Mouse (Mus musculus): ENCODE measurements around the gene Atp6v1g1. TPM values are rescaled to one million over a fixed set of nuclear protein-coding genes. Genes with fewer than 3 reads are reported as not detected.

Atp6v1g1 gene
- polyA plus RNA-seq, 1 experiment, result 192 TPM

DNA sequence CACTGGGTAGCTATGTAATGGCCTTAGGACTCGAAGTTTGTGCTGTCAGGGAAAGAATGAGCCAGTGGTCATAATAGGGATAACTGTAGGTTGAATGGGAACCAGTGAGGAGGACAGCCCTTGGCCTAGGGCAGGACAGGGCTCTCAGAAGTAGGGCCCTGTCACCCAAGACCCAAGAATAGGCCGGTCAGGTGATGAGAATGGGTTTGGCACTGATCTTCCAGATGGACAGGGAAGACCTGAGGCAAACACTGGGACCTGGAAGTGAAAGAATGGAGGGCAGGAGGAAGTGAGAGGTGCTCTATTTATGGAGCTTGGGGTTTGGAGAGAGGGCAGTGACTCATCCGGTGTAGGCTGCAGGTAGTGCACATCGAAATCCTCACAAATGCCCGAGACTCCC is 12.1 kb downstream of the Atp6v1g1 start:
- no peak for TF ChIP-seq CTCF (IDR thresholded peaks at IDR 0.05; ENCODE audit: low read depth, low read length)
- no peak overlapping the region for H3K27ac ChIP-seq (ENCODE audit: insufficient read depth, low read length)
- peaks cover 2% of the 10 kb centered on the region for H3K4me1 ChIP-seq (ENCODE audit: control insufficient read depth, insufficient read depth, low read length)

DNA sequence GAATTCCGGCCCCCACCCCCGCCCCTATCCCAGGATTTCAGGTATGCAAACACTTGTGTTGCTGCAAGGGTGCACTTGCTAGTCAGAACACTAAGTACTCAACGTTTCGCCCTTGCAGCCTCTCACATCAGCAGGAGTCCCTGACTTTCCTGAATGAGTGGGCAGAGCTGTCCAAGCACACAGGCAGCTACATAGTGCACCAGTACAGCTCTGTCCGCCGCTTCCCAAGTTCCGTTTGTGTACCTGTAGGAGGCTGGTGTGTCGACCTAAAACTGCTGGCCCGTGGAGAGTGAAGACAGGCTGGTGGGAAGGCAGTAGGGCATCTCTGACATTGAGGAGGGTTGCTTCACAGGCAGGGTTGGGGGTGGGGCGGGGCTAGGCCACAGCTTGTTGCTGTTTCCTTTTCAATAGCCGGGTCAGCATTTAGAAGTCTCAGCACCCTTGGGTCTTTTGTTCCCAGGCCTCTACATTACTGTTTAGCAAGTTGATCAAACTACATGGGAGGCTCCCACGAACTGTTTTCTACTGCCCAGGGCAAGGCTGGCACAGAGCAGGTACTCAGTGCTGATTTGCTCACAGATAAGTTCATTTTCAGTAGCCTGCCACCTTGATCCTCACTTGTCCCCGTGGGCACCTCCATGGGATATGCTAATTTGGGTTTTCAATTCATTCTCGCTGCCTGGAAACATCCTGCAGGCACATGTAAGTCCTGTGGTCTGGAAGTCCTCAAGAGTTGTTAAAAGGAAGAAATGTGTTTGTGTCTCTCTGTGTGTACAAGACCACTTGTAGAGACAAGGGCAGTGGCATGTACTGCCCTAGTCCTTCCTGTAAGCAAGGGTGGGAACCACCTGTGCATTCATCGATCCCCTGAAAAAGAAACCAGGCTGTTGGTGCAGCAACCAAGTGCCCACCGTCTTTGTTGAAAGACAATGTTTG is 12.8 kb downstream of the Atp6v1g1 start:
- Histone ChIP-seq H3K9ac (ENCODE audit: low read depth, poor library complexity, severe bottlenecking) (peak overlapping the region; percentile 90), H3K27ac (ENCODE audit: insufficient read depth, low read length) (no peak overlapping the region), H3K27me3 (ENCODE audit: control insufficient read depth, insufficient read depth, low read length, poor library complexity, severe bottlenecking) (no peaks in the 10 kb centered on the region), H3K36me3 (ENCODE audit: control insufficient read depth, insufficient read depth, low read length, poor library complexity, severe bottlenecking) (0 out of 2 replicates have a peak, but pooled peaks cover 6% of the 10 kb centered on the region), H3K4me3 (ENCODE audit: low read depth, low read length) (no peak overlapping the region), H3K9me3 (replicated peaks; ENCODE audit: control insufficient read depth, insufficient read depth, low read length, poor library complexity, severe bottlenecking) (no peaks in the 10 kb centered on the region), H3K4me1 (ENCODE audit: control insufficient read depth, insufficient read depth, low read length) (peaks cover 2% of the 10 kb centered on the region)
- TF ChIP-seq EP300 (IDR thresholded peaks at IDR 0.05; ENCODE audit: insufficient read depth, low read depth, low read length) (no peak), POLR2A (IDR thresholded peaks at IDR 0.05; ENCODE audit: insufficient read depth, low read length) (peak; percentile 17)

More for the DNA sequence above, 12.1 kb downstream of the Atp6v1g1 start:
- H3K4me3 ChIP-seq (ENCODE audit: low read depth, low read length), result no peak overlapping the region
- H3K9ac ChIP-seq (ENCODE audit: low read depth, poor library complexity, severe bottlenecking), result no peak overlapping the region; the same call in 1 of the 2 replicates
- H3K9me3 ChIP-seq (replicated peaks; ENCODE audit: control insufficient read depth, insufficient read depth, low read length, poor library complexity, severe bottlenecking), result no peaks in the 10 kb centered on the region
- peaks cover 10% of the 10 kb centered on the region; the same call in 1 of the 2 replicates for H3K36me3 ChIP-seq (ENCODE audit: control insufficient read depth, insufficient read depth, low read length, poor library complexity, severe bottlenecking)
- no peaks in the 10 kb centered on the region for H3K27me3 ChIP-seq (ENCODE audit: control insufficient read depth, insufficient read depth, low read length, poor library complexity, severe bottlenecking)

DNA sequence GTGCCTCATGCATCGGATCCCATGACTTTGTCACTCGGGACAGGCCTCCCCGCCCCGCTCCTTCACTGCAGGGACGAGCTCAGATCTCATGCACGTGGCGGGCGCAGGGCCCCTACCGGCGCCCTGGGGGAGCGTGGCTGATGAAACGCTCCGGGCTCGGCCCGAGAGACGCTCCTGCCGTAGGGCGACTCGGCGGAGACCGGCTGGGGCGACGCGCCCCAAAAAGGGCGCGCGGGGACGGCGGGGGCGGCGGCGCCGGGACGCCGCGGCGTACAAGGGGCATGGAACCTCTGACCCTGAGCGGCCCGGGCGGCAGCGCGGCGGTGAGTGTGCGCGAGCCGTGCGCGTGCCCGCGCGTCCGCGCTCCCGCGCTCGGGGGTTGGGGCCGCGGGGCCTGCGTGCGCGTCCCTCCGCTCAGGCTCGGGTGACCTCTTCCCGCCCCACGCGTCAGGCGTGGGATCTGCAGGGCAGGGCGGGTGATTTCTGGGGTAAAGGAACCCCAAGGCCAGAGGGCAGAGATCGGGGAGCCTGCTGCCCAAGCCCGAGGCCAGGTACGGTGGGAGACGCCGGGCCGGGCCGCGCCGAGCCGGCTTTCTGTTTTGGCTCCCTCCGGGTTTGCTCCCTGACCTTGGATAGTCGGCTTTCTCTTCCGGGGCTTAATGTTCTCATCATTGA is 14.0 kb downstream of the Atp6v1g1 start, which contains the start of gene Tmem268:
Gene Tmem268 (plus strand): TSS at position 375 of the 675 bp plus-strand sequence.
- Histone ChIP-seq H3K9ac (ENCODE audit: low read depth, poor library complexity, severe bottlenecking) (peak within 1 kb of the TSS; percentile 90), H3K27ac (ENCODE audit: insufficient read depth, low read length) (no peak within 1 kb of the TSS), H3K4me3 (ENCODE audit: low read depth, low read length) (peak within 1 kb of the TSS; percentile 74), H3K9me3 (replicated peaks; ENCODE audit: control insufficient read depth, insufficient read depth, low read length, poor library complexity, severe bottlenecking) (no peaks in the 10 kb centered on the region), H3K27me3 (ENCODE audit: control insufficient read depth, insufficient read depth, low read length, poor library complexity, severe bottlenecking) (no peaks in the 10 kb centered on the region), H3K36me3 (ENCODE audit: control insufficient read depth, insufficient read depth, low read length, poor library complexity, severe bottlenecking) (no peaks in the 10 kb centered on the region), H3K4me1 (ENCODE audit: control insufficient read depth, insufficient read depth, low read length) (peaks cover 2% of the 10 kb centered on the region)
- no peak for TF ChIP-seq EP300 (IDR thresholded peaks at IDR 0.05; ENCODE audit: insufficient read depth, low read depth, low read length)
- TF ChIP-seq CTCF (IDR thresholded peaks at IDR 0.05; ENCODE audit: low read depth, low read length), result no peak
- peak; percentile 53 for TF ChIP-seq POLR2A (IDR thresholded peaks at IDR 0.05; ENCODE audit: insufficient read depth, low read length)

DNA sequence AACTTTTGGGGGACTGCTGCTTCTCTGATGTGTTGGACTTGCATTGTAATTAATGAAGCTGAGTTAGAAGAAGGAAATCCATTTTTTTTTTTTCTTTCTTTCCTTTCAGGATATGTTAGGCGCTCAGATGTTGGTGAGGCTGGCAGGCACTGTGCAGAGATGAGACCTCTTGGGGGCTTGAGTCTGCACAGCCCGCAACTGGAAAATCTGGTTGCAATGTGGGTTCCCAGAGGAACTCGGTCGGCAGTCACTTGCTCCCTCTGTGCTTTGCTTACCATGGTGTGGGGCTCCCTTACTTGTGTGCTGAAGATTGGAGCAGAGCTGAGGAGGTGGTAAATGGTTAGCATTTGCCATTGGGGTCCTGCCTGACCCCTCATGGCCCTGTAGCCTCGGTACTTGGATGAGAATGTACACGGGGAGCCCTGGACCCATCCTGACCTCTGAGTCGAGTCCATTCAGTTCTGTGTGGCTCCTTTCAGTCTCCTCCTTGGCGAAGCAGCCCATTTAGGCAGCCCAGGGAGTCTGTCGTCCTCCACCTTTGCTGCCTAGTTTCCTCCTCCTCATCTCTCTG is 14.6 kb downstream of the Atp6v1g1 start:
- H3K36me3 ChIP-seq (ENCODE audit: control insufficient read depth, insufficient read depth, low read length, poor library complexity, severe bottlenecking), result no peaks in the 10 kb centered on the region
- peak overlapping the region; percentile 74 for H3K4me3 ChIP-seq (ENCODE audit: low read depth, low read length)
- TF ChIP-seq POLR2A (IDR thresholded peaks at IDR 0.05; ENCODE audit: insufficient read depth, low read length) (no peak), CTCF (IDR thresholded peaks at IDR 0.05; ENCODE audit: low read depth, low read length) (no peak), EP300 (IDR thresholded peaks at IDR 0.05; ENCODE audit: insufficient read depth, low read depth, low read length) (no peak)
- no peak overlapping the region for H3K27ac ChIP-seq (ENCODE audit: insufficient read depth, low read length)
- H3K4me1 ChIP-seq (ENCODE audit: control insufficient read depth, insufficient read depth, low read length), result peaks cover 2% of the 10 kb centered on the region
- H3K9ac ChIP-seq (ENCODE audit: low read depth, poor library complexity, severe bottlenecking), result peak overlapping the region; percentile 90
- no peaks in the 10 kb centered on the region for H3K9me3 ChIP-seq (replicated peaks; ENCODE audit: control insufficient read depth, insufficient read depth, low read length, poor library complexity, severe bottlenecking)
- no peaks in the 10 kb centered on the region for H3K27me3 ChIP-seq (ENCODE audit: control insufficient read depth, insufficient read depth, low read length, poor library complexity, severe bottlenecking)

DNA sequence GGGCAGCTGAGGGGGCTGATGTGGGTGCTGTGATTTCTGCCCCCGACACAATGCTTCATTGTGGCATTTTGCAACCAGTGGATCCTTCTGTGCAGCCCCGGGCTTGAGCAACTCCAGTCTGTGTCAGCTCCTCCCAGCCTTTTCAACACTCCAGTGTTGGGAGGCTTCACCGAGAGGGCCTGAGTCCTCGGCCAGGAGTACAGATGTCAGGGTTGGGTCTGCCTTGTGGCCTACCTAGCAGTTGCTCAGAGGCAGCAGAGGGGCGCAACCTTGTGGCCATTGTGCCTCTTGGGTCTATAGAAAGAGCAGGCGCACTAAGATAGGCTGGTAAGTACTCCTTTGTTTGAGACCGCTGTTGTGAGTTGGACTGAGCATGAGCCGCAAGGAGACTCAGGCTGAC is 15.5 kb downstream of the Atp6v1g1 start:
- no peak overlapping the region for H3K9ac ChIP-seq (ENCODE audit: low read depth, poor library complexity, severe bottlenecking)
- H3K27me3 ChIP-seq (ENCODE audit: control insufficient read depth, insufficient read depth, low read length, poor library complexity, severe bottlenecking), result no peaks in the 10 kb centered on the region
- no peak overlapping the region for H3K4me3 ChIP-seq (ENCODE audit: low read depth, low read length)
- H3K27ac ChIP-seq (ENCODE audit: insufficient read depth, low read length), result no peak overlapping the region
- H3K4me1 ChIP-seq (ENCODE audit: control insufficient read depth, insufficient read depth, low read length), result peaks cover 2% of the 10 kb centered on the region
- TF ChIP-seq CTCF (IDR thresholded peaks at IDR 0.05; ENCODE audit: low read depth, low read length) (peak; percentile 34), EP300 (IDR thresholded peaks at IDR 0.05; ENCODE audit: insufficient read depth, low read depth, low read length) (no peak)
- H3K9me3 ChIP-seq (replicated peaks; ENCODE audit: control insufficient read depth, insufficient read depth, low read length, poor library complexity, severe bottlenecking), result no peaks in the 10 kb centered on the region
- no peaks in the 10 kb centered on the region for H3K36me3 ChIP-seq (ENCODE audit: control insufficient read depth, insufficient read depth, low read length, poor library complexity, severe bottlenecking)
